Mouse (Mus musculus) liver, embryonic 13.5 days (tissue): ENCODE results near the gene Tssc4. TPM values are rescaled to one million over a fixed set of nuclear protein-coding genes. Genes with fewer than 3 reads are reported as not detected.

Experiments used
- ATAC-seq: fragments of 200-750 bp; cut with Nextera tagmentation; 2 replicates; pipeline ENCODE4 v1.8.0; 2017; ENCODE audit warnings: low read depth, mild to moderate bottlenecking, moderate number of reproducible peaks, moderate library complexity
- DNase-seq: peaks from one replicate; pipeline ENCODE4 v3.0.0; 2022
- H3K27ac ChIP-seq: fragments of 300-500 bp; sonication (generic); 2 replicates; pipeline ENCODE4 v1.5.1; 2015; ENCODE audit warnings: moderate library complexity, mild to moderate bottlenecking, inconsistent platforms
- H3K27me3 ChIP-seq: fragments of 300-500 bp; sonication (generic); 2 replicates; pipeline ENCODE4 v1.6.1; 2015; ENCODE audit warnings: mild to moderate bottlenecking, inconsistent platforms
- H3K36me3 ChIP-seq: fragments of 300-500 bp; sonication (generic); 2 replicates; pipeline ENCODE4 v1.6.1; 2015; ENCODE audit warnings: mild to moderate bottlenecking, inconsistent platforms
- H3K4me1 ChIP-seq: fragments of 300-500 bp; sonication (generic); replicated peaks from 2 replicates; pipeline ENCODE4 v1.6.1; 2015; ENCODE audit warnings: inconsistent platforms
- H3K4me2 ChIP-seq: fragments of 300-500 bp; sonication (generic); 2 replicates; pipeline ENCODE4 v1.6.1; 2015; ENCODE audit warnings: inconsistent platforms, mild to moderate bottlenecking, moderate library complexity
- H3K4me3 ChIP-seq: fragments of 300-500 bp; sonication (generic); replicated peaks from 2 replicates; pipeline ENCODE4 v1.5.1; 2015; ENCODE audit warnings: mild to moderate bottlenecking, inconsistent platforms
- H3K9ac ChIP-seq: fragments of 300-500 bp; sonication (generic); 2 replicates; pipeline ENCODE4 v1.6.1; 2015; ENCODE audit warnings: mild to moderate bottlenecking, inconsistent platforms
- H3K9me3 ChIP-seq: fragments of 300-500 bp; sonication (generic); replicated peaks from 2 replicates; pipeline ENCODE4 v1.6.1; 2016; ENCODE audit warnings: inconsistent platforms
- WGBS: fragments of 180-500 bp; shearing (Covaris S2); methylation state at CpG from one replicate; pipeline ENCODE4 v1.1.7; 2015; ENCODE audit not compliant: insufficient replicate concordance; 5-methylcytosine and 5-hydroxymethylcytosine counted together
- polyA plus RNA-seq: library from polyadenylated mRNA; unstranded; fragments of >200 nt; fragmentation: Nextera tagmentation; extraction: Ambion mirVana; gene quantifications from 2 replicates; pipeline ENCODE4 v1.2.1, GENCODE M21; 2015

The Tssc4 gene
- polyA plus RNA-seq = 44.2 and 45.3 TPM in 2 replicates

DNA sequence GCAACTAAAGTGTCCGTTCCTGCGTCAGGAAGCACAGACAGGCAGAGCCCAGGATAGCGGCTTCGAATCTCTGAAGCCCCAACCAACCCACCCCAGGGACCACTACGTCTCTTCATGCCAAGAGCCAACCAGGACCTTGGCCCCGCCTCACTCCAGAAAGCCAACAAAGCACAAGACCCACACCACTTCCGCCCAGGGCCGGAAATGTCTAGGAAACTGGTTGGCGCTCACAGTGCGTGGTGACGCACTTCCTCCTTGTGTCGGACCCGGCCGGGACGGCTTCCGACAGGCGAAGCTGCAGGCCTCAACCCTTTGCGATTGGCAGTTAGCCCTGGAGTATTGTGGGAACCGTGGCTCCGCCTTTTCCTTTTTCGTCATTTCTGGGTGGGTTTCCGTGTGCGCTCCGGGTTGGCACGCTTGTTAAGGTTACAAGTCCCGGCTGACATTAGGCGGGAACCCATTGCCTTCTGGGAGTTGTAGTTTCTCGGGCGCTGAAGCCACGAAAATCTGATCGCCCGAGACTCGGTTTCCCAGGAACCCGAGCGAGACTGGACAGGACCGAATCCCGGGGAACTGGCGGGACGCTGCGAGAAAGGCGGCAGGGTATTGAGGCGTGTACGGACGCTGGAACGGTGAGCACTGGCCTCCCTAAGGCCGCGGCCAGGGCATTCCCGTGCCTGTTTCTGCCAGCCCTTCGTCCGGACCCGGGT, at the start of gene Tssc4:
Tssc4 (plus strand) TSS at position 368 of the 710 bp plus-strand sequence.
- H3K4me1 ChIP-seq = peaks cover 35% of the 10 kb centered on the region
- ATAC-seq (peak; percentile 95), DNase-seq (peak; percentile 95)
- H3K9me3 ChIP-seq = no peaks in the 10 kb centered on the region
- H3K4me2 ChIP-seq = peak within 1 kb of the TSS; percentile 99
- H3K27ac ChIP-seq = peak within 1 kb of the TSS; percentile 77
- under 1% methylated on average over 51 of the region's 51 CpGs for WGBS
- H3K36me3 ChIP-seq = peaks cover 50% of the 10 kb centered on the region
- H3K27me3 ChIP-seq = no peaks in the 10 kb centered on the region
- H3K4me3 ChIP-seq = peak within 1 kb of the TSS; percentile 88
- peak within 1 kb of the TSS; percentile 89 for H3K9ac ChIP-seq

DNA sequence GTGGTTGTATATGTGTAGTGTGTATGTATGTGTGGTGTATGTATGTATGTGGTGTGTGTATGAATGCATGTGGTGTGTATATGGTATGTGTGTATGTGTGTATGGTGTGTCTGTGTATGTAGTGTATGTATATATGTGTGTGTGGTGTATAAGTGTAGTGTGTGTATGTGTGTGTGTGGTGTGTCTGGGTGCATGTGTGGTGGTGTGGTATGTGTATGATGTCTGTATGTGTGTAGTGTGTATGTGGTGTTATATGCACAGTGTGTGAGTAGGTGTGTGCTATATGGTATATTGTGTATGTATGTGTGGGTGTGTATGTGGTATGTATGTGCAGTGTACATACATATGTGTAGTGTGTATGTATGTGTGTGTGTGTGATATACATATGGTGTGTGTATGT, 49.0 kb upstream of the Tssc4 start:
- no peaks in the 10 kb centered on the region for H3K9me3 ChIP-seq
- no peak overlapping the region for H3K27ac ChIP-seq
- no peaks in the 10 kb centered on the region for H3K27me3 ChIP-seq
- H3K4me3 ChIP-seq = no peak overlapping the region
- ATAC-seq (no peak), DNase-seq (no peak)
- H3K9ac ChIP-seq = no peak overlapping the region
- H3K4me2 ChIP-seq = no peak overlapping the region
- H3K36me3 ChIP-seq = no peaks in the 10 kb centered on the region
- H3K4me1 ChIP-seq = peaks cover 25% of the 10 kb centered on the region

DNA sequence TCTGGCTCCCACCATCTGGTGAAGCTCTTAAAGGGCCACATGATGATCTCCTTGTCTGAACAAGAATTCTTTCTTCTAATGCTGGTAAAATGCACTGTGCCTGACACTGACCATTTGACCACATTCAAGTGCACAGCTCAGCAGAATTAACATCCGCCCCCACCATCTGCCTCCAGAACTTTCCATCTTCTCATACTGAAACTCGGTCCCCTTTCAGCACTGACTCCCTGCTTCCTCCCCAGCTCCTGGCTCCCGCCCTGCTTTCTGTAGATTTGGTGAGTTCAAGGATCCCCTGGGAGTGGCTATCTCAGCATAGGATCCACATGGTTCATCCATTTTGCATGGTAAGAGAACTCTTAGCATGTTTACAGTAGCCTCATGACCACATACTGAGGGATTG, 48.3 kb upstream of the Tssc4 start:
- H3K36me3 ChIP-seq = no peaks in the 10 kb centered on the region
- 72% methylated on average over 3 of the region's 3 CpGs for WGBS
- no peak overlapping the region for H3K4me3 ChIP-seq
- H3K27me3 ChIP-seq = no peaks in the 10 kb centered on the region
- H3K4me1 ChIP-seq = peaks cover 18% of the 10 kb centered on the region
- DNase-seq (no peak), ATAC-seq (no peak)
- no peaks in the 10 kb centered on the region for H3K9me3 ChIP-seq
- no peak overlapping the region for H3K4me2 ChIP-seq
- H3K9ac ChIP-seq = no peak overlapping the region
- no peak overlapping the region for H3K27ac ChIP-seq

DNA sequence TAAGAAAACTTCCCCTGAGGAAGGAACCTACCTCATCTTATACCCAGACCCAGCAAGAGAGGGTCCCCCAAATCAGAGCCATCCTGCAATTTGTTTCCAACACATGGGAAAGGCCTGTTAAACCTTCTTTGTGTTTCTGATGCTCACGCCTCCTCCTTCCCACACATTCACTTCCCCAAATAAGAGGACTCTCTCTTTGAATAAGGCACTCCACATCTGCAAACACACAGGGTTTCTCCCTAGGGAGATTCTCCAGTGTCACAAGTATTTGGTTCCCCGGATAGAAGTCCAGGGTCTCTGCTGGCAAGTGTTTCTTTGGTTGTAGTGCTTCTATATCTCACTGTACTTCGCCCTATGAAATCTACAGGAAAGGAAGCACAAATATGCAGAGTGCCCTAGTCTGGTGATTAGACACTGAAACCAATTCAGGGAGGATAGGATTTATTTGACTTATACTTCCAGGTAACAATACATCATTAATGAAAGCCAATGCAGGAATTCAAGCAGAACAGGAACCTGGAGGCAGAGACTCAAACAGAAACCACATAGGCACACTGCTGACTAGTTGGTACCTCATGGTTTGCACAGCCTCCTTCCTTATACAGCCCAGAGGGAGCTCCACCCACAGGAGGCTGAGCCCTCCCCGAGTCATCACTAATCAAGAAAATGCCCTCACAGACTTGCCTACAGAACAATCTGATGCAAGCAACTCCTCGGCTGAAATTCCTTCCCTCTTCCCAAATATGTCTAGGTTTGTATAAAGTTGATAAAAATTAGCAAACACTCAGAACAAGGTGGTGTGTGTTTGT, 47.5 kb upstream of the Tssc4 start:
- no peaks in the 10 kb centered on the region for H3K9me3 ChIP-seq
- H3K9ac ChIP-seq = no peak overlapping the region
- H3K4me3 ChIP-seq = no peak overlapping the region
- H3K4me2 ChIP-seq = no peak overlapping the region
- no peaks in the 10 kb centered on the region for H3K27me3 ChIP-seq
- peaks cover 11% of the 10 kb centered on the region for H3K4me1 ChIP-seq
- ATAC-seq = peak; percentile 59
- no peak overlapping the region for H3K27ac ChIP-seq
- no peak for DNase-seq
- 42% methylated on average over 5 of the region's 5 CpGs for WGBS
- no peaks in the 10 kb centered on the region for H3K36me3 ChIP-seq

DNA sequence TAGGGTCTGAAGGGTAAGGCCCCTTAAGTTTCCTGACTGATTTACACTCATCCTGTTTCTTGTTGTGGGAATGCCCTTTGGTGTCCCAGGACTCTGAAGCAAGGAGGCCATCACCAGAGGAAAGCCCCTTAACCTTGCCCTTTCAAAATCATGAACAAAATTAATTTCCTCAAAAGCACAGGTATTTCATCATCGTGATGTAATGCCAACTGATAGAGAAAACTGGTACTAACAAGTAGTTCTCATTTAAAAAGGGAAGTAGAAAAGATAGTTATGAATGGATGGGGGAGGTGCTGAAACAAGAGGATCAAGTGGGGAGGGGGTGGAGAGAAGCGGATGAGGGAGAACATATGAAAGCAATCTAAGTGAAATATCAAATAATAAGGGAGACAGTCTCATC, 45.5 kb upstream of the Tssc4 start:
- Histone ChIP-seq H3K4me2 (no peak overlapping the region), H3K4me3 (no peak overlapping the region), H3K9ac (no peak overlapping the region), H3K36me3 (no peaks in the 10 kb centered on the region), H3K9me3 (no peaks in the 10 kb centered on the region), H3K27ac (no peak overlapping the region), H3K4me1 (peaks cover 9% of the 10 kb centered on the region; the same call in 1 of the 2 replicates), H3K27me3 (no peaks in the 10 kb centered on the region)
- ATAC-seq (no peak), DNase-seq (no peak)
- WGBS = 67% methylated on average over 2 of the region's 2 CpGs

DNA sequence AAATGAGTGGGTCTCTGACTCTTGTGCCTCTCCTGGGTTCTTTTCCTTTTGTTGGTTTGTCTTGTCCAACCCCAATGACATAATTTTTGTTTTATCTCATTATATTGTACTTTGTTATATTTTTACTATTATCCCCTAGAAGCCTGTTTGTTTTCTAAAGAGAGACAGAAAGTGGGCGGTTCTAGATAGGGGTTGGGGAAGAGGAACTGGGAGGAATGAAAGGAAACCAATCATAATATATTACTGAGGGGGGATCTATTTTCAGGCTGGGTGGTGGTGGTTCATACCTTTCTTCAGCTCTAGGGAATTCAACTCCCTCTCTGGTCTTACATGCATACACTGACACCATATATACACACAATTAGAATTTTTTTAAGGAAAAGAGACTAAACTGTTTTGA, 44.8 kb upstream of the Tssc4 start:
- H3K4me3 ChIP-seq = no peak overlapping the region
- no peaks in the 10 kb centered on the region for H3K36me3 ChIP-seq
- H3K27ac ChIP-seq = no peak overlapping the region
- no peak for DNase-seq
- no peaks in the 10 kb centered on the region for H3K27me3 ChIP-seq
- no peaks in the 10 kb centered on the region for H3K9me3 ChIP-seq
- no peak overlapping the region for H3K9ac ChIP-seq
- ATAC-seq = no peak
- 47% methylated on average over 1 of the region's 1 CpGs for WGBS
- H3K4me2 ChIP-seq = no peak overlapping the region
- H3K4me1 ChIP-seq = peaks cover 9% of the 10 kb centered on the region; the same call in 1 of the 2 replicates

DNA sequence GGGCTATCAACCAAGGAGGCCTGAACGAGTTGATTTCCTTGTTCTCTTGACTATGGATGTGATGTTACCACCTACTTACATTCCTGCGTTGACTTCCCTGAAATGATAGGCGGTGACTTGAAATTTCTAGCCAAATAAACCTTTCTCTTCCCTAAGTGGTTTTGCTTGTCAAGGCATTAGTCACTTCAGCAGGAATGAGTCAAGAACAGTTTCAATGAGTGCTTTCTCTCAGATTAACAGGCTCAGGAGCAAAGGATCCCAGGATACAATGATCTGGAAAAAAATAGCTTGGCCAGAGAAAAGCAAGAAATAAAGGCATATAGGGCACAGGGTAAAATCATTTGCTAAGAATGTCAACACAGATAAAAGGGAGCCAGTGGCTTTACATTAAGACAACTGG, 43.6 kb upstream of the Tssc4 start:
- WGBS = 71% methylated on average over 3 of the region's 3 CpGs

DNA sequence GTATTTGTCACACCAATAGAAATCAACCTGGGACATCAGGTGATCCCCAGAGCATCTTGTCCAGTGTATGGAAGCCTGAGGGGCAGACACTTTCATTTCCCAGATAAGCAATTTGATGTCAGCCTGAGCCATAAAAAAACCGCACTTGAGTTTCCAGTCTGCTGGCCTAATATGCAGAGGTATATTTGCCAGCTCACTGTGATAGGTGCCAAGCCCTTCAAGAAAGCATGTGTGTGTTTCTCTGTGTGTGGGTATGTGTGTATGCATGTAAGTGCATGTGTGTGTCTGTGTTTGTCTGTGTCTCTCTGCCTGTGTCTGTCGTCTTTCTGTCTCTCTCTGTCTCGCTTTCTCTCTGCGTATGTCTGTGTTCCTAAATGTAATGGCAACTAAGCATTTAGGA, 41.9 kb upstream of the Tssc4 start:
- ATAC-seq (no peak), DNase-seq (no peak)
- H3K27me3 ChIP-seq = no peaks in the 10 kb centered on the region
- H3K9me3 ChIP-seq = no peaks in the 10 kb centered on the region
- H3K4me3 ChIP-seq = no peak overlapping the region
- no peak overlapping the region for H3K27ac ChIP-seq
- 0 out of 2 replicates have a peak, but pooled peaks cover 3% of the 10 kb centered on the region for H3K4me1 ChIP-seq
- 83% methylated on average over 4 of the region's 4 CpGs for WGBS
- H3K36me3 ChIP-seq = no peaks in the 10 kb centered on the region
- H3K9ac ChIP-seq = no peak overlapping the region
- no peak overlapping the region for H3K4me2 ChIP-seq

More for the DNA sequence above, 43.6 kb upstream of the Tssc4 start:
- no peaks in the 10 kb centered on the region for H3K9me3 ChIP-seq
- no peak overlapping the region for H3K27ac ChIP-seq
- no peak overlapping the region for H3K4me3 ChIP-seq
- peaks cover 9% of the 10 kb centered on the region; the same call in 1 of the 2 replicates for H3K4me1 ChIP-seq
- DNase-seq (no peak), ATAC-seq (no peak)
- no peak overlapping the region for H3K9ac ChIP-seq
- H3K4me2 ChIP-seq = no peak overlapping the region
- no peaks in the 10 kb centered on the region for H3K27me3 ChIP-seq
- H3K36me3 ChIP-seq = no peaks in the 10 kb centered on the region

DNA sequence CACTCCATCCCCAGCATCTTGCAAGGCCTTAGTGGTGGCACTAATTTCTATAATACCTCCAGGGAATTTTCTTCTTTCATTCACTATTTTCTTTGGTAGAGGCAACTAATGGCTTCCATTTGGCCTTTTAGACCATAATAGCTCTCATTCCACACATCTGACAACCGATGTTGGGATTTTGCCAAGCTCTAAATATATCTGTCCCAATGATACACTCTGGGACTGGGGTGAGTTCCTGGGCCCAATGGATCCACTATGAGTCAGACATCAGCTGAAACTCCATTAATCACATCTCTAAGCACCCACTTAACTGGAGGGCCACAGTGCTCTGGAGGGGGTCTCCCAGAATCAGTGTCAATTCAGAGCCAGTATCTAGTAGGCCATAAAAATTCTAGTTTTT, 37.2 kb upstream of the Tssc4 start:
- H3K36me3 ChIP-seq = no peaks in the 10 kb centered on the region
- 69% methylated on average over 1 of the region's 1 CpGs for WGBS
- ATAC-seq (no peak), DNase-seq (no peak)
- H3K4me2 ChIP-seq = no peak overlapping the region
- H3K9me3 ChIP-seq = no peaks in the 10 kb centered on the region
- H3K9ac ChIP-seq = no peak overlapping the region
- H3K27ac ChIP-seq = no peak overlapping the region
- no peaks in the 10 kb centered on the region for H3K27me3 ChIP-seq
- H3K4me1 ChIP-seq = 0 out of 2 replicates have a peak, but pooled peaks cover 3% of the 10 kb centered on the region
- no peak overlapping the region for H3K4me3 ChIP-seq

DNA sequence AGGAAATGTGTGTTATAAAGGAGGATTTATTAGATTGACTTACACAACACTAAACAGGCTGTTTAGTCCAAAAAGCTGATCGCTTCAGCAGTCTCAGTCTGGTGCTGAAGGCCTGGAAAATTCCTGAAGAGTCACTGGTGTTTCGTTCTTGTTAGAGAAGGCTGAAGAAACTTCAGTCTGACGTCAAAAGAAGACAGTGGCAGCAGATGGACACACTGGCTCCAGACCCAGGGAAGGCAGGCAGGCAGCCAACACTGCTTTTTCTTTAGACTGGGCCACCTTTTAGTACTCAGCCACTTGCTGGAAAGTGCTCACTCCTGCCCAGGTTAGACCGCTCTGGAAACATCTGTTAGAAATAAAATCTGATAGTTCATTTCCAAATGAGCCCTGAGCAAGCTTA, 35.5 kb upstream of the Tssc4 start:
- Histone ChIP-seq H3K27ac (no peak overlapping the region), H3K4me3 (no peak overlapping the region), H3K9me3 (no peaks in the 10 kb centered on the region), H3K4me1 (no peaks in the 10 kb centered on the region), H3K27me3 (no peaks in the 10 kb centered on the region), H3K9ac (no peak overlapping the region), H3K4me2 (no peak overlapping the region), H3K36me3 (no peaks in the 10 kb centered on the region)
- WGBS = 67% methylated on average over 4 of the region's 4 CpGs
- DNase-seq (no peak), ATAC-seq (no peak)

DNA sequence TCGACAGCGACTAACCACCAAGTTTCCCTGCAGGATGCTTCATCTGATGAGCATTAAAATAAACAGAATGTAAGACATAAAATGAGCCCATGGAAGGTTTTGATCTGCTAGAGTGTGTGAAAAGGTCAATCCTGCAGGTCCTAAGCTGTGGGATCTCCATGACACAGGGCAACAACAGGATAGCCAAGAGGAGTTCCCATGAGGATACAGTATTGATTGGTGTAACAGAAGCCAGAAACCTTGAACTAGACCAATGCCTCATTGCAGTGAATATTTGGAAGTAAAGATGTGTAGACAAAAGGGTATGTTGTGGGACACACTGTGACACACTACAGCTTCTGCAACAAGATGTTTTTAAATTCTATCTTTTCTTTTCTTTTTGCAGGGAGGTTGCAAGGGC, 34.9 kb upstream of the Tssc4 start:
- Histone ChIP-seq H3K9ac (no peak overlapping the region), H3K27ac (no peak overlapping the region), H3K27me3 (no peaks in the 10 kb centered on the region), H3K36me3 (no peaks in the 10 kb centered on the region), H3K4me2 (no peak overlapping the region), H3K4me3 (no peak overlapping the region), H3K4me1 (no peaks in the 10 kb centered on the region; the same call in 1 of the 2 replicates), H3K9me3 (no peaks in the 10 kb centered on the region)
- DNase-seq = no peak
- ATAC-seq = no peak
- WGBS = 75% methylated on average over 2 of the region's 2 CpGs
